Mouse (Mus musculus) retina, embryonic 14.5 days (tissue): ENCODE data around the gene Foxp1.

Experiments
- DNase-seq: peaks from one replicate; pipeline ENCODE4 v3.0.0-alpha.2; 2015; ENCODE audit warnings: low spot score

The Foxp1 gene

GRCm38 (mm10) chr6:99020570-99021444 lies 501.7 kb downstream of the Foxp1 start:
- no peak for DNase-seq

- no peak for DNase-seq
Observed at GRCm38 (mm10) chr6:99019716-99020115, 502.8 kb downstream of the Foxp1 start.

- DNase-seq = peak; percentile 49
Observed at GRCm38 (mm10) chr6:99019266-99019665, 503.3 kb downstream of the Foxp1 start.

- DNase-seq = no peak
Observed at GRCm38 (mm10) chr6:99013866-99014502, 508.5 kb downstream of the Foxp1 start.

GRCm38 (mm10) chr6:99013119-99013865 lies 509.2 kb downstream of the Foxp1 start:
- DNase-seq = no peak

- no peak for DNase-seq
Observed at GRCm38 (mm10) chr6:99011895-99012584, 510.5 kb downstream of the Foxp1 start.

- DNase-seq = no peak
Observed at GRCm38 (mm10) chr6:99009771-99010170, 512.8 kb downstream of the Foxp1 start.

- no peak for DNase-seq
Observed at GRCm38 (mm10) chr6:99008565-99008964, 514.0 kb downstream of the Foxp1 start.

- DNase-seq = no peak
Observed at GRCm38 (mm10) chr6:99007542-99007941, 515.0 kb downstream of the Foxp1 start.

GRCm38 (mm10) chr6:99004255-99004997 lies 518.1 kb downstream of the Foxp1 start:
- DNase-seq = no peak

- DNase-seq = no peak
Observed at GRCm38 (mm10) chr6:99003108-99003709, 519.3 kb downstream of the Foxp1 start.

GRCm38 (mm10) chr6:99001637-99002036 lies 520.9 kb downstream of the Foxp1 start:
- DNase-seq = no peak

GRCm38 (mm10) chr6:98998971-98999932 lies 523.3 kb downstream of the Foxp1 start:
- DNase-seq = no peak

GRCm38 (mm10) chr6:98997742-98998141 lies 524.8 kb downstream of the Foxp1 start:
- DNase-seq = no peak

- DNase-seq = no peak
Observed at GRCm38 (mm10) chr6:98996822-98997221, 525.7 kb downstream of the Foxp1 start.

- DNase-seq = no peak
Observed at GRCm38 (mm10) chr6:98996346-98996745, 526.2 kb downstream of the Foxp1 start.

GRCm38 (mm10) chr6:98995681-98996080 lies 526.8 kb downstream of the Foxp1 start:
- DNase-seq = no peak

GRCm38 (mm10) chr6:98994902-98995301 lies 527.6 kb downstream of the Foxp1 start:
- DNase-seq = no peak

- DNase-seq = peak; percentile 68
Observed at GRCm38 (mm10) chr6:98994104-98994787, 528.3 kb downstream of the Foxp1 start.
